Mouse (Mus musculus) embryonic fibroblast, embryonic 13.5 days (primary cell): ENCODE results near the gene Ubac2. TPM values are rescaled to one million over a fixed set of nuclear protein-coding genes. Genes with fewer than 3 reads are reported as not detected.

ENCODE experiments used
- H3K27ac ChIP-seq: 2 replicates; pipeline ENCODE4 v1.5.1; 2012; ENCODE audit warnings: low read length, control low read depth, inconsistent platforms; ENCODE audit not compliant: insufficient read depth
- H3K4me1 ChIP-seq: 2 replicates; pipeline ENCODE4 v1.6.1; 2011; ENCODE audit warnings: low read length; ENCODE audit not compliant: control insufficient read depth, insufficient read depth
- H3K4me3 ChIP-seq: 2 replicates; pipeline ENCODE4 v1.5.1; 2011; ENCODE audit warnings: mild to moderate bottlenecking, control low read depth, low read length; ENCODE audit not compliant: insufficient read depth
- CTCF ChIP-seq: IDR thresholded peaks from 2 replicates; pipeline ENCODE4 v1.5.1; 2011; ENCODE audit warnings: mild to moderate bottlenecking, control low read depth, low read length, moderate library complexity, borderline replicate concordance; ENCODE audit not compliant: insufficient read depth
- POLR2A ChIP-seq: IDR thresholded peaks from 2 replicates; pipeline ENCODE4 v1.6.1; 2011; ENCODE audit warnings: low read depth, mild to moderate bottlenecking, control low read depth, low read length, moderate library complexity
- polyA plus RNA-seq: library from polyadenylated mRNA; stranded (reverse); fragments of >200 nt; gene quantifications from 2 replicates; pipeline ENCODE4 v1.2.4, GENCODE M21; 2011; ENCODE audit warnings: low read depth; ENCODE audit not compliant: missing spikeins, insufficient read length

Ubac2 gene
- polyA plus RNA-seq, 1 experiment, result 59.3 TPM

DNA sequence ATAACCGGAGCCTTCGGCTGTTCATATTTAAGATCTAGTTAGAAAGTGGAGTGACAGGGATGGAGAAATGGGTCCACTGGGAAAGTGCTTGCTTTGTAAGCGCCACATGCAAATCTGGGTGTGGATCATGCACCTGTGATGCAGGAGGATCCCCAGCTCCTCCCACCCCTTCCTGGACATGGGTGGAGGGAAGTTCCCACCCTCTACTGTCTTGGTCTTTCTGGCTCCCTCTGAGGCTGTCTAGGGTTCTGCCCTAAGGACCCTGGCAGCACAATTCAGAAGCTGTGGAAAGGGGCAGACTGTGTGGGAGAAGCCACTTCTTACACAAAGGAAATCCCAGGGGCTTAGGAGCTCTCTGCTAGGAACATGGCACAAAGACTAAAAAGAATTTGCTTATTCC, 53.2 kb downstream of the Ubac2 start:
- no peaks in the 10 kb centered on the region for H3K4me1 ChIP-seq
- TF ChIP-seq POLR2A (no peak), CTCF (no peak)
- H3K4me3 ChIP-seq, result no peak overlapping the region
- no peak overlapping the region for H3K27ac ChIP-seq

GRCm38 (mm10) chr14:121932180-121932579, 53.8 kb downstream of the Ubac2 start:
- Histone ChIP-seq H3K4me1 (no peaks in the 10 kb centered on the region), H3K27ac (no peak overlapping the region), H3K4me3 (no peak overlapping the region)
- TF ChIP-seq CTCF (no peak), POLR2A (no peak)

DNA sequence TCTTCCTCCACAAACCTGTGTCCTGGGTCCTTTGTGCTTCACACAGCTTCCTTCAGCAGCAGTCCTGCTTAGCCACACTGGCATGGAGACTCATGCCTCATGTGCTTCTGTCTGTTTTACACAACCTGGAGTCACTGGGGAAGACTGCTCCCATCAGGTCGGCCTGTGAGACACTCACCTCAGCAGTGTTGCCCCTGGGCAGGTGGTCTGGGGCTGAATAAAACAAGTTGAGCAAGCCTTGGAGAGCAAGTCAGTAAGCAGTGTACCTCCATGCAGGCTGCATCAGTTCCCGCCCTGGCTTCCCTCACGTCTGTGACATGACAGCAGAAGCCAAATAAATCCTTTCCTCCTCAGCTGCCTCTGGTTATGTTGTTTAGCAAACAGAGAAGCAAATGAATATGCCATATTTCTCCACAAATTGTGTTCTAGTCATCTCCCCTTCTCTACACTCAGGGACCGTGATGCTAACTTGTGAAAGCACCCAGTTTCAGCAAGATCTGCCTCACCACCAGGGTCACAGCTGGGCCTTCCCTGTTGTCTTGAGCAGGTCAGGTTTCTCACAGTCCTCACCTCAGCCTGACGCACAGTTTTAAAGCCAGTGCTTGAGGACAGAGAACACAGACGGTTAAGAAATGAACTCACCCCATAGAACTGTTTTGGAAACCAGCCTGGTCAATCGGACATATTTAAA, 55.6 kb downstream of the Ubac2 start:
- H3K4me3 ChIP-seq, result no peak overlapping the region
- H3K27ac ChIP-seq, result no peak overlapping the region
- TF ChIP-seq CTCF (no peak), POLR2A (no peak)
- no peaks in the 10 kb centered on the region for H3K4me1 ChIP-seq

- no peak overlapping the region for H3K27ac ChIP-seq
- TF ChIP-seq CTCF (no peak), POLR2A (no peak)
- no peak overlapping the region for H3K4me3 ChIP-seq
- H3K4me1 ChIP-seq, result no peaks in the 10 kb centered on the region
Measured at GRCm38 (mm10) chr14:121934597-121934946, 56.2 kb downstream of the Ubac2 start.

DNA sequence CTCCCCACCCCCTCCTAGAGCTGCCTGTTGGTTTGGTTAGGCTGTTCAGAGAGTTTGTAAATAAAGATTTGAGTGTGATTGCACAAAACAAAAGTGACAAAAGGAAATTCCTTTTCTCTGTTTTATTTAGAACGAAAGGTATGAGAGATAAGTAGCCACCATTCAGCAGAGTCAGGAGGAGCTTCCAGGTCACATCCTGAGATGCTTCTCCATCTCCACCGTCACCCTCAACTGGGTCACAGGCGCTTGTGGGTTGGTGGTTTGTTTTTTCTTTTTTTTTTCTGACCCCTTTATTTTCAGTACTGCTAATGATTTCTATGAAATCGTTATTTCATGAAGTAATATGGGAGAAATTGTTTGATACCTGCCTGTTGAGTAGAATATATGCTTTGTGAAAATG, 57.9 kb downstream of the Ubac2 start:
- no peaks in the 10 kb centered on the region for H3K4me1 ChIP-seq
- no peak overlapping the region for H3K4me3 ChIP-seq
- H3K27ac ChIP-seq, result no peak overlapping the region
- no peak for TF ChIP-seq POLR2A
- no peak for TF ChIP-seq CTCF

- Histone ChIP-seq H3K27ac (no peak overlapping the region), H3K4me3 (no peak overlapping the region), H3K4me1 (no peaks in the 10 kb centered on the region)
- TF ChIP-seq CTCF (no peak), POLR2A (no peak)
Measured at GRCm38 (mm10) chr14:121936856-121937255, 58.4 kb downstream of the Ubac2 start.

- TF ChIP-seq POLR2A (no peak), CTCF (no peak)
- Histone ChIP-seq H3K4me1 (no peaks in the 10 kb centered on the region), H3K4me3 (no peak overlapping the region), H3K27ac (no peak overlapping the region)
Measured at GRCm38 (mm10) chr14:121937601-121938255, 59.3 kb downstream of the Ubac2 start.

GRCm38 (mm10) chr14:121938256-121939191, 60.1 kb downstream of the Ubac2 start:
- H3K4me1 ChIP-seq, result no peaks in the 10 kb centered on the region
- H3K4me3 ChIP-seq, result no peak overlapping the region
- no peak for TF ChIP-seq CTCF
- TF ChIP-seq POLR2A, result no peak
- H3K27ac ChIP-seq, result no peak overlapping the region

DNA sequence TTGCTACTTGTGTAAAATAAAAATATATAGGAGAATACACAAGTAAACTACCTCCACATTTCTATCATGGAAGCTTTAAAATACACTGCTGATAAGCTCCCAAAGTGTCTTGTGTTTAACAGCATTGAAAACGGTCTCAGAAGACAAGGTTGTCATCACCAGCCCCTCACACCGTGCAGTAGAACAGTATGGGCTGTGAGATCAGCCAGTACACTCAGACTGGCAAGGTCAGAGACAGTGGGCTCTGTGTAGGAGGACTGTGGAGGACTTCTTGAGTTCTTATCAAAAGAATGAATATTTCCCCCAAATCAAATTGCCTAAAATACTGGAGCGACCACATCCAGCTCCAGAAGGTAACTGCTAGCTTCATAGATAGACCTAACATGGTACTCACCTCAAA, 61.2 kb downstream of the Ubac2 start:
- Histone ChIP-seq H3K4me1 (no peaks in the 10 kb centered on the region), H3K4me3 (no peak overlapping the region), H3K27ac (no peak overlapping the region)
- TF ChIP-seq CTCF (no peak), POLR2A (no peak)
